10 mouse cellular contexts compared by ENCODE assay signal in the genomic region with DNA sequence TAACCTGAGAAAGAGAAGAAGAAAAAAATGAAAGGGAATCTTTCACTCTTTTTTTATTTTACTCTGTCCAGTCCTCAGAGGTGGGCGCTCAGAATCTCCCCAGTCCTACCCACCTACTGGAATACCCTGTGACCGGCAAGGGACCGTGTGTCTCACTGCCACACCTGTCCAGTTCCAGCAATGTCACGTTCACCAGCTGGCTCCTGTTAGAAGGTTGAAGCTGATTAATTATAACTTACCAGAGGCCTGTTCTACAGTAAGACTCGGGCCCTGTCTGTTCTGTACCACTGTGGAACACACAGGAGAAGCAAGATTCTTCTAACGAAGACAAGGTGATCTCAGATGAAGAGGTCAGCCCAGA.
A peak's percentile ranks its signal among the peaks of the same experiment; 100 is the strongest.
DNase-seq lines count a peak whose midpoint lies in the region; ATAC-seq and TF ChIP-seq lines count a peak whose summit lies in the region.
"Had no signal": no experiment of that assay in that cellular context is flagged by ENCODE, and none has a peak within 500 bp of the region (broad histone marks: within the 10 kb centered on the region; RNA-seq: fewer than 3 reads in every experiment).

No protein-coding gene starts in this region.

- DNase-seq in gastrocnemius, adult 2 months: no peak
- no peak for DNase-seq in gastrocnemius, postnatal 14 days
- peak; percentile 23 for DNase-seq in kidney, adult 11 months
- DNase-seq in kidney, adult 8-10 months: no peak
- no peak for DNase-seq in stomach, postnatal 0 days (ENCODE audit: low spot score)
- no peak for DNase-seq in c-Kit-positive CD71-positive TER-119-positive erythroid progenitor cells, embryonic 14.5 days (ENCODE audit: low spot score)
- DNase-seq: liver, embryonic 13.5 days; right cerebral cortex, postnatal 25 days; thymus, postnatal 4 days had no signal

- H3K4me2 ChIP-seq in stomach, embryonic 15.5 days: peak overlapping the region; percentile 25; the same call in 1 of the 2 replicates
- H3K4me2 ChIP-seq in stomach, postnatal 0 days (replicated peaks; ENCODE audit: low read depth): no peak overlapping the region
- H3K4me2 ChIP-seq: liver, embryonic 13.5 days had no signal

- ATAC-seq in stomach, embryonic 15.5 days (ENCODE audit: insufficient read depth, low FRiP score, low read depth): no peak; the same call in 1 of the 2 replicates
- ATAC-seq in stomach, postnatal 0 days (ENCODE audit: low FRiP score, low TSS enrichment): no peak

- peak overlapping the region; percentile 63 for H3K4me3 ChIP-seq in gastrocnemius, adult 2 months
- no peak overlapping the region for H3K4me3 ChIP-seq in stomach, embryonic 15.5 days (replicated peaks)
- H3K4me3 ChIP-seq in stomach, postnatal 0 days (ENCODE audit: low read depth, low read length): no peak overlapping the region
- H3K4me3 ChIP-seq: liver, embryonic 13.5 days had no signal

- H3K9me3 ChIP-seq in stomach, embryonic 15.5 days: no peaks in the 10 kb centered on the region
- H3K9me3 ChIP-seq in stomach, postnatal 0 days (ENCODE audit: control insufficient read depth, low read length): no peaks in the 10 kb centered on the region
- H3K9me3 ChIP-seq: liver, embryonic 13.5 days had no signal

- no peak for TF ChIP-seq CTCF in gastrocnemius, adult 2 months (IDR thresholded peaks at IDR 0.05)
- no peak for TF ChIP-seq CTCF in stomach, postnatal 0 days (IDR thresholded peaks at IDR 0.05; ENCODE audit: low read depth)

- 41% methylated on average over 6 of the region's 6 CpGs for WGBS in stomach, embryonic 15.5 days
- 54% methylated on average over 6 of the region's 6 CpGs for WGBS in stomach, postnatal 0 days

- no peak for TF ChIP-seq EP300 in stomach, postnatal 0 days (optimal IDR thresholded peaks at IDR 0.05)

- intact Hi-C loops in gastrocnemius, adult 2 months (cut with DNase I): loop anchor here (10.0 kb wide), 1 partner anchor 320 kb away; no protein-coding TSS in a partner anchor
- intact Hi-C loops in gastrocnemius, postnatal 14 days (cut with DNase I; ENCODE audit: low total_unique reads): loop anchor here (5.0 kb wide), 1 partner anchor 198 kb away; no protein-coding TSS in a partner anchor

- H3K9ac ChIP-seq in stomach, embryonic 15.5 days: no peak overlapping the region
- no peak overlapping the region for H3K9ac ChIP-seq in stomach, postnatal 0 days (ENCODE audit: low read length)
- H3K9ac ChIP-seq: liver, embryonic 13.5 days had no signal

- peaks cover 23% of the 10 kb centered on the region for H3K4me1 ChIP-seq in stomach, embryonic 15.5 days
- no peaks in the 10 kb centered on the region; the same call in 1 of the 2 replicates for H3K4me1 ChIP-seq in stomach, postnatal 0 days (replicated peaks; ENCODE audit: control insufficient read depth, insufficient read depth)

- no peaks in the 10 kb centered on the region for H3K27me3 ChIP-seq in stomach, embryonic 15.5 days (replicated peaks)
- no peaks in the 10 kb centered on the region for H3K27me3 ChIP-seq in stomach, postnatal 0 days (ENCODE audit: control insufficient read depth, insufficient read depth, low read length)
- H3K27me3 ChIP-seq: liver, embryonic 13.5 days had no signal

- H3K36me3 ChIP-seq in stomach, embryonic 15.5 days: no peaks in the 10 kb centered on the region
- H3K36me3 ChIP-seq in stomach, postnatal 0 days (ENCODE audit: control insufficient read depth, insufficient read depth, low read length): no peaks in the 10 kb centered on the region
- H3K36me3 ChIP-seq: liver, embryonic 13.5 days had no signal

- H3K27ac ChIP-seq in gastrocnemius, adult 2 months: peak overlapping the region; percentile 77; the same call in 1 of the 2 replicates
- peak overlapping the region; percentile 86 for H3K27ac ChIP-seq in stomach, embryonic 15.5 days
- no peak overlapping the region; the same call in 1 of the 2 replicates for H3K27ac ChIP-seq in stomach, postnatal 0 days (replicated peaks)
